In the genomic region with DNA sequence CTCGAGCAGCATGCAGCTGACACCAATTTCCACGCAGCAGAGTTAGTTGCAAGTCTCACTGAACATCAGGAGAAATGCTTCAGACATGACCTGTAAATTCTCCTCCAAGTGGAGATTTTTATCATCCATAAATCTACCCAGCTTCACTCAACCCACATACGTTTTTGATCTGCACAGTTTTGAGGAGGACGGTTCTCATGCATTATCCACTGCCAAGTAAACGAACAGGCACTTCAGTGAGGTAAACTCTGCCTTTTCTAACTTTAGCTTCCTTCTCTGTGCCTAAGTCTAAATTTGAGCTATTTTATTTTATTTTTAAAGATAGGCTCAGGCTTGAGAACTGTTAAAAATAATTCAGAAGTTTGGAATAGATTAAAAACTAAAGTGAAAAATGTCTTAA, we compare ENCODE assay signal across 21 mouse cellular contexts.
DNase-seq lines count a peak whose midpoint lies in the region; ATAC-seq and TF ChIP-seq lines count a peak whose summit lies in the region.
"Had no signal": no experiment of that assay in that cellular context is flagged by ENCODE, and none has a peak within 500 bp of the region (broad histone marks: within the 10 kb centered on the region; RNA-seq: fewer than 3 reads in every experiment).

No protein-coding gene starts in this region.

- 47% methylated on average over 5 of the region's 5 CpGs for WGBS in limb, embryonic 11.5 days
- 54% methylated on average over 5 of the region's 5 CpGs for WGBS in limb, embryonic 10.5 days
- 68% methylated on average over 5 of the region's 5 CpGs for WGBS in lung, adult 2 months

- H3K27ac ChIP-seq in limb, embryonic 11.5 days (replicated peaks; ENCODE audit: low read depth, low read length) = no peak overlapping the region
- no peak overlapping the region for H3K27ac ChIP-seq in limb, embryonic 10.5 days
- H3K27ac ChIP-seq in embryonic fibroblast, embryonic 13.5 days (ENCODE audit: insufficient read depth, low read length) = peak overlapping the region; percentile 34
- H3K27ac ChIP-seq: heart, embryonic 15.5 days; hindbrain, embryonic 10.5 days; hindbrain, embryonic 14.5 days; intestine, embryonic 15.5 days had no signal

- H3K4me1 ChIP-seq in limb, embryonic 11.5 days (ENCODE audit: control insufficient read depth, insufficient read depth, low read length) = no peaks in the 10 kb centered on the region
- peaks cover 7% of the 10 kb centered on the region; the same call in 1 of the 2 replicates for H3K4me1 ChIP-seq in limb, embryonic 10.5 days
- H3K4me1 ChIP-seq in embryonic fibroblast, embryonic 13.5 days (ENCODE audit: control insufficient read depth, insufficient read depth, low read length) = no peaks in the 10 kb centered on the region
- H3K4me1 ChIP-seq in lung, adult 2 months (ENCODE audit: control insufficient read depth, insufficient read depth, low read length) = no peaks in the 10 kb centered on the region
- H3K4me1 ChIP-seq: intestine, embryonic 15.5 days had no signal

- H3K36me3 ChIP-seq in limb, embryonic 11.5 days (ENCODE audit: control insufficient read depth, insufficient read depth, low read length) = no peaks in the 10 kb centered on the region
- no peaks in the 10 kb centered on the region for H3K36me3 ChIP-seq in limb, embryonic 10.5 days
- H3K36me3 ChIP-seq: heart, embryonic 15.5 days; hindbrain, embryonic 10.5 days; intestine, embryonic 15.5 days had no signal

- no peak for TF ChIP-seq CTCF in embryonic fibroblast, embryonic 13.5 days (IDR thresholded peaks at IDR 0.05; ENCODE audit: borderline replicate concordance, insufficient read depth, low read length)
- no peak for TF ChIP-seq CTCF in lung, adult 2 months (IDR thresholded peaks at IDR 0.05; ENCODE audit: insufficient read depth, low read length)

- no peak overlapping the region for H3K4me2 ChIP-seq in limb, embryonic 11.5 days (ENCODE audit: low read depth, severe bottlenecking)
- H3K4me2 ChIP-seq: heart, embryonic 11.5 days; heart, embryonic 15.5 days; hindbrain, embryonic 14.5 days; intestine, embryonic 15.5 days had no signal

- no peak for DNase-seq in frontal cortex, postnatal 10 days (ENCODE audit: low spot score in 2 of 2)
- peak; percentile 18 for DNase-seq in limb, embryonic 11.5 days (ENCODE audit: low spot score)
- no peak for DNase-seq in limb, embryonic 10.5 days (ENCODE audit: low spot score)
- DNase-seq in thymus, postnatal 14 days = no peak
- no peak for DNase-seq in lung, adult 2 months
- DNase-seq: adrenal gland, adult 8-10 months; adrenal gland, postnatal 36 days; cerebellum, adult 11 months; cerebellum, adult 8-10 months; cerebellum, postnatal 14 days; heart, adult 18-20 months; heart, postnatal 14 days; kidney, adult 18-20 months had no signal

- no peak overlapping the region for H3K4me3 ChIP-seq in limb, embryonic 11.5 days (ENCODE audit: low read depth, low read length)
- H3K4me3 ChIP-seq in limb, embryonic 10.5 days = no peak overlapping the region
- no peak overlapping the region for H3K4me3 ChIP-seq in embryonic fibroblast, embryonic 13.5 days (ENCODE audit: insufficient read depth, low read length)
- H3K4me3 ChIP-seq in lung, adult 2 months (replicated peaks; ENCODE audit: extremely low read depth, low read depth, low read length) = no peak overlapping the region
- H3K4me3 ChIP-seq: heart, embryonic 15.5 days; hindbrain, embryonic 10.5 days; intestine, embryonic 15.5 days had no signal

- no peaks in the 10 kb centered on the region for H3K27me3 ChIP-seq in limb, embryonic 11.5 days (ENCODE audit: control insufficient read depth, insufficient read depth, low read length)
- H3K27me3 ChIP-seq in limb, embryonic 10.5 days (ENCODE audit: low read depth, poor library complexity, severe bottlenecking) = no peaks in the 10 kb centered on the region
- H3K27me3 ChIP-seq: heart, embryonic 15.5 days; intestine, embryonic 15.5 days had no signal

- ATAC-seq in frontal cortex, adult (ENCODE audit: low TSS enrichment) = peak; percentile 97
- no peak for ATAC-seq in limb, embryonic 11.5 days (ENCODE audit: insufficient number of reproducible peaks, low FRiP score, low TSS enrichment, low read depth)
- ATAC-seq: forebrain, embryonic 14.5 days; intestine, embryonic 15.5 days had no signal

- H3K9me3 ChIP-seq in limb, embryonic 11.5 days (ENCODE audit: control insufficient read depth, low read length) = no peaks in the 10 kb centered on the region
- H3K9me3 ChIP-seq in limb, embryonic 10.5 days (replicated peaks) = no peaks in the 10 kb centered on the region
- H3K9me3 ChIP-seq: heart, embryonic 15.5 days; hindbrain, embryonic 10.5 days; intestine, embryonic 15.5 days had no signal

- no peak for TF ChIP-seq POLR2A in embryonic fibroblast, embryonic 13.5 days (IDR thresholded peaks at IDR 0.05; ENCODE audit: low read depth, low read length)
- no peak for TF ChIP-seq POLR2A in lung, adult 2 months (IDR thresholded peaks at IDR 0.05; ENCODE audit: borderline replicate concordance, extremely low read depth, low read depth, low read length)

- H3K9ac ChIP-seq in limb, embryonic 11.5 days (ENCODE audit: low read length) = no peak overlapping the region
- H3K9ac ChIP-seq: heart, embryonic 15.5 days; hindbrain, embryonic 14.5 days; intestine, embryonic 15.5 days had no signal
